Mouse (Mus musculus) heart, embryonic 15.5 days (tissue): Measurements from ENCODE around the gene Lrmda. TPM values are rescaled to one million over a fixed set of nuclear protein-coding genes. Genes with fewer than 3 reads are reported as not detected.

Source experiments
- ATAC-seq: fragments of 200-750 bp; cut with Nextera tagmentation; replicated peaks from 2 replicates; pipeline ENCODE4 v1.8.0; 2017; ENCODE audit warnings: low read depth, moderate TSS enrichment; ENCODE audit not compliant: insufficient number of reproducible peaks, insufficient read depth, low FRiP score
- H3K27ac ChIP-seq: fragments of 300-500 bp; sonication (generic); 2 replicates; pipeline ENCODE4 v1.5.1; 2015; ENCODE audit warnings: mild to moderate bottlenecking, inconsistent platforms
- H3K27me3 ChIP-seq: fragments of 300-500 bp; sonication (generic); 2 replicates; pipeline ENCODE4 v1.6.1; 2015; ENCODE audit warnings: inconsistent platforms
- H3K36me3 ChIP-seq: fragments of 300-500 bp; sonication (generic); 2 replicates; pipeline ENCODE4 v1.6.1; 2015; ENCODE audit warnings: mild to moderate bottlenecking, inconsistent platforms
- H3K4me1 ChIP-seq: fragments of 300-500 bp; sonication (generic); replicated peaks from 2 replicates; pipeline ENCODE4 v1.6.1; 2015; ENCODE audit warnings: inconsistent platforms
- H3K4me2 ChIP-seq: fragments of 300-500 bp; sonication (generic); 2 replicates; pipeline ENCODE4 v1.6.1; 2015; ENCODE audit warnings: inconsistent platforms, mild to moderate bottlenecking, moderate library complexity
- H3K4me3 ChIP-seq: fragments of 300-500 bp; sonication (generic); 2 replicates; pipeline ENCODE4 v1.5.1; 2015; ENCODE audit warnings: mild to moderate bottlenecking, inconsistent platforms
- H3K9ac ChIP-seq: fragments of 300-500 bp; sonication (generic); 2 replicates; pipeline ENCODE4 v1.6.1; 2015; ENCODE audit warnings: mild to moderate bottlenecking, inconsistent platforms
- H3K9me3 ChIP-seq: fragments of 300-500 bp; sonication (generic); replicated peaks from 2 replicates; pipeline ENCODE4 v1.6.1; 2016; ENCODE audit warnings: inconsistent platforms
- WGBS: fragments of 180-500 bp; shearing (Covaris S2); methylation state at CpG from one replicate; pipeline ENCODE4 v1.1.7; 2015; ENCODE audit warnings: mixed read lengths; 5-methylcytosine and 5-hydroxymethylcytosine counted together
- polyA plus RNA-seq: library from polyadenylated mRNA; unstranded; fragments of >200 nt; fragmentation: Nextera tagmentation; extraction: Ambion mirVana; gene quantifications from 2 replicates; pipeline ENCODE4 v1.2.1, GENCODE M21; 2015

Lrmda gene
- polyA plus RNA-seq, 1 experiment from 2014 or later = 0.83 TPM

DNA sequence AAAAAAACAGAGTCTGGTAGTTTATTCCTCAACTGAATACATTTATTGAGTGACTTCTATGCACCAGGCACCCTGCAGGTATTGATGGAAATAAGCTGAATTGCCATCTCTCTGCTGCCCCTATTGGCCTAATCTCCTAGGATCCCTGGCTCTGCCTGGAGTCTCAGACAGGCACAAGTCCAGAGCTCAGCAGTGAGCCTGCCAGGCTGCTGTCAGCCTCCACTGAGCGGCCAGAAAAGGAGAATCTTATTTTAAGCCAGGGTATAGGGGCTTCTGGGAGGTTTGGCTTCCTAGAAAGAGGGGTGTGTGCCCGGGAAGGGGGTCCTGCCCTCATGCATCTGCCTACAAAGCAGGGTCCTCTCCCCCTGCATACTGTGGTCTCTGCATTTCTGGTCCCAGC, 1.4 kb downstream of the Lrmda start:
- no peak overlapping the region for H3K4me2 ChIP-seq
- peaks cover 5% of the 10 kb centered on the region; the same call in 1 of the 2 replicates for H3K27me3 ChIP-seq
- 18% methylated on average over 2 of the region's 2 CpGs for WGBS
- no peaks in the 10 kb centered on the region for H3K9me3 ChIP-seq
- peaks cover 11% of the 10 kb centered on the region for H3K4me1 ChIP-seq
- H3K9ac ChIP-seq = no peak overlapping the region
- H3K36me3 ChIP-seq = no peaks in the 10 kb centered on the region
- no peak overlapping the region for H3K27ac ChIP-seq
- no peak overlapping the region for H3K4me3 ChIP-seq
- ATAC-seq = no peak

- H3K4me1 ChIP-seq = peaks cover 11% of the 10 kb centered on the region
- ATAC-seq = no peak
- no peak overlapping the region for H3K4me3 ChIP-seq
- H3K9me3 ChIP-seq = no peaks in the 10 kb centered on the region
- no peaks in the 10 kb centered on the region for H3K27me3 ChIP-seq
- no peak overlapping the region for H3K27ac ChIP-seq
- no peaks in the 10 kb centered on the region for H3K36me3 ChIP-seq
- 64% methylated on average over 4 of the region's 4 CpGs for WGBS
- H3K9ac ChIP-seq = no peak overlapping the region
- H3K4me2 ChIP-seq = no peak overlapping the region
These were observed 4.0 kb downstream of the Lrmda start for GRCm38 (mm10) chr14:22023533-22023932.

- Histone ChIP-seq H3K4me1 (0 out of 2 replicates have a peak, but pooled peaks cover 3% of the 10 kb centered on the region), H3K9ac (no peak overlapping the region), H3K9me3 (no peaks in the 10 kb centered on the region), H3K4me2 (no peak overlapping the region), H3K27me3 (no peaks in the 10 kb centered on the region), H3K4me3 (no peak overlapping the region), H3K27ac (no peak overlapping the region), H3K36me3 (no peaks in the 10 kb centered on the region)
- WGBS = 72% methylated on average over 3 of the region's 3 CpGs
- no peak for ATAC-seq
These were observed 16.4 kb downstream of the Lrmda start for GRCm38 (mm10) chr14:22035900-22036299.

DNA sequence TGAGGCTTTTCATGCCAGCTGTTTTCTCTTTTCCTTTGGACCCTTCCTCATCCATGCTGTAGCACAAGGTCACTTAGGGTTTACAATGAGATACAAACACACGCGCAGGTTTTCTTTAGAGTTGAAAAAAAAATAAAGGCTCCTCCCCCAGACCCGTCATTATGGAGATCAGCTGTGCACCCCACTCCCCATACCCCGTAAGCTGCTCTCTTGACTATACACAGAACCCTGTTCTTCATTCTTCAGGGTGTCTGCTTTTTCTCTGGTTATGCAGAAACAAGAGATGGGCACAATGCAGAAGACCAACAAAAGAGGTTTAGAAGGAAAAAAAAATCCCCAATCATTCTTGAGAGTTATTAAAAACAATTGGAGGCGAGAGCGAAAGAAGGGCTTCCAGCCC, 16.8 kb downstream of the Lrmda start:
- H3K9ac ChIP-seq = no peak overlapping the region
- no peak for ATAC-seq
- H3K27me3 ChIP-seq = no peaks in the 10 kb centered on the region
- H3K4me2 ChIP-seq = no peak overlapping the region
- no peak overlapping the region for H3K27ac ChIP-seq
- no peaks in the 10 kb centered on the region for H3K36me3 ChIP-seq
- 0 out of 2 replicates have a peak, but pooled peaks cover 3% of the 10 kb centered on the region for H3K4me1 ChIP-seq
- no peaks in the 10 kb centered on the region for H3K9me3 ChIP-seq
- WGBS = 64% methylated on average over 6 of the region's 6 CpGs
- no peak overlapping the region for H3K4me3 ChIP-seq

GRCm38 (mm10) chr14:22036802-22037497, 17.4 kb downstream of the Lrmda start:
- H3K27me3 ChIP-seq = no peaks in the 10 kb centered on the region
- H3K36me3 ChIP-seq = no peaks in the 10 kb centered on the region
- 89% methylated on average over 12 of the region's 12 CpGs for WGBS
- H3K9ac ChIP-seq = no peak overlapping the region
- no peak overlapping the region for H3K4me2 ChIP-seq
- H3K4me1 ChIP-seq = 0 out of 2 replicates have a peak, but pooled peaks cover 3% of the 10 kb centered on the region
- H3K4me3 ChIP-seq = no peak overlapping the region
- H3K27ac ChIP-seq = no peak overlapping the region
- no peaks in the 10 kb centered on the region for H3K9me3 ChIP-seq
- no peak for ATAC-seq

DNA sequence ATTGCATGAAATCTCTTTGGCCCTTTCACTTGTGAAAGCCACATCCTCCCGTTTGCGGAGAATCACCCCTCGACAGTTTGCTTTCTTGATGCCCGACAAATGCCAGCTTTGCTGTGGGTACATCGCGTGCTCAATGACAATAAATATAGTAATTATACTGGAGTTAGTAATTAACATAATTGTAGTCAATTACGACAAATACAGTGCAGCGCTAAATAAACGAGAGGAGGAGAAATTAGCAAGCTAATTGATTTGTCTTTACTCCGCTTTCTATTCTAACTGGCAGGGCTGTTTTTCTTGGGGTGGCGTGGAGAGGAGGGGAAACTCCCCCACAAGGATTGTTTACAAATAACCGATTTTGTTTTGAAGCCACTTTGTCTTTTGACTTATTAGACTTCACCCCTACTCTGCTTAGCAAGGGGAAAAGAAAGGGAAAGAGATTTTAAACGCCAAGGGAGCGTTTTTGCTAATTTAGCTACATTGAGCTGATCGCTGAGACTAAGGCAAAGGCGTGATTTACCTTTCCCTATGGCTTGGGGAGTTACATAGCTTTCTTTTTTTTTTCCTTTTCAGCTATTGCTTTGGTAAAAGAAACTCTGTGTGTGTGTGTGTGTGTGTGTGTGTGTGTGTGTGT, 18.1 kb downstream of the Lrmda start:
- ATAC-seq = no peak
- H3K36me3 ChIP-seq = no peaks in the 10 kb centered on the region
- H3K4me3 ChIP-seq = no peak overlapping the region
- H3K27ac ChIP-seq = no peak overlapping the region
- H3K4me1 ChIP-seq = 0 out of 2 replicates have a peak, but pooled peaks cover 3% of the 10 kb centered on the region
- H3K27me3 ChIP-seq = no peaks in the 10 kb centered on the region
- H3K4me2 ChIP-seq = no peak overlapping the region
- H3K9me3 ChIP-seq = no peaks in the 10 kb centered on the region
- 81% methylated on average over 16 of the region's 16 CpGs for WGBS
- H3K9ac ChIP-seq = no peak overlapping the region

DNA sequence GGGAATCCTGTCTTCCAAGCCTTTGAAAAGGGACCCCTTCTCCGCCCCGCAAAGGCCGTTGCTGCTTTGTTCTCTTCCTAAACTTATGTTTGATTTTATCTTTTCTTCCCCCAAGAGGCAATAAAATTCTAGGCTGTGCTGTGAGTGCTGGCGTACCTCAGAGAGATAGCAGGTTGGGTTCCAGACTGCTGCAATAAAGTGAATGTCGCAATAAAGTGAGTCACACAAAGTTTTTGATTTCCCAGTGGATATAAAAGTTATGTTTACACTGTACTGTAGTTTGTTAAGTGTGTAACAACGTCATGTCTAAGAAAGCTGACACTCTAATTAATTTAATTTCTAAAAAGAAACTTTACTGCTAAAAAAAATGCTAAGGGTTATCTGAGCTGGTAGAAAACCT, 22.6 kb downstream of the Lrmda start:
- no peaks in the 10 kb centered on the region for H3K9me3 ChIP-seq
- H3K27me3 ChIP-seq = no peaks in the 10 kb centered on the region
- ATAC-seq = no peak
- no peaks in the 10 kb centered on the region for H3K4me1 ChIP-seq
- H3K4me2 ChIP-seq = no peak overlapping the region
- no peak overlapping the region for H3K9ac ChIP-seq
- no peaks in the 10 kb centered on the region for H3K36me3 ChIP-seq
- WGBS = 85% methylated on average over 6 of the region's 6 CpGs
- H3K4me3 ChIP-seq = no peak overlapping the region
- H3K27ac ChIP-seq = no peak overlapping the region

DNA sequence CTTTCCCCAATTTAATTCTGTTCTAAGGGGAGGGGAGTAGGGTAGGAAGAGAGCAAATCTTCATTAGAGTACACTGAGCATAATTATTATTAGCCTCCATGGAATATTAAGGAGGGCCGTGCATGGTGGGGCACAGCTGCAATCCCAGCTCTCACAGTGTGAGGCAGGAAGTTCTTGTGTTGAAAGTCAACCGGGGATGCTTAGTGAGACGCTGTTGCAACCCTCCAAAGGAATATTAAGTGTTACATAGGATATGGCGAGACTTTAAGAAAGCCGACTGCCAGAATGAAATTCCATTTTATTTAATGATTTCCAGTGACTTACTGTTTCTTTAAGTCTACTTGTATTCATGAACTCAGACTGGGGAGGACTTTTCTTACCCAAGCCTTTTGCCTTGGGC, 23.9 kb downstream of the Lrmda start:
- H3K27ac ChIP-seq = no peak overlapping the region
- ATAC-seq = no peak
- H3K9ac ChIP-seq = no peak overlapping the region
- WGBS = 80% methylated on average over 5 of the region's 5 CpGs
- peaks cover 1% of the 10 kb centered on the region; the same call in 1 of the 2 replicates for H3K4me1 ChIP-seq
- no peaks in the 10 kb centered on the region for H3K27me3 ChIP-seq
- no peaks in the 10 kb centered on the region for H3K9me3 ChIP-seq
- no peaks in the 10 kb centered on the region for H3K36me3 ChIP-seq
- no peak overlapping the region for H3K4me2 ChIP-seq
- no peak overlapping the region for H3K4me3 ChIP-seq

DNA sequence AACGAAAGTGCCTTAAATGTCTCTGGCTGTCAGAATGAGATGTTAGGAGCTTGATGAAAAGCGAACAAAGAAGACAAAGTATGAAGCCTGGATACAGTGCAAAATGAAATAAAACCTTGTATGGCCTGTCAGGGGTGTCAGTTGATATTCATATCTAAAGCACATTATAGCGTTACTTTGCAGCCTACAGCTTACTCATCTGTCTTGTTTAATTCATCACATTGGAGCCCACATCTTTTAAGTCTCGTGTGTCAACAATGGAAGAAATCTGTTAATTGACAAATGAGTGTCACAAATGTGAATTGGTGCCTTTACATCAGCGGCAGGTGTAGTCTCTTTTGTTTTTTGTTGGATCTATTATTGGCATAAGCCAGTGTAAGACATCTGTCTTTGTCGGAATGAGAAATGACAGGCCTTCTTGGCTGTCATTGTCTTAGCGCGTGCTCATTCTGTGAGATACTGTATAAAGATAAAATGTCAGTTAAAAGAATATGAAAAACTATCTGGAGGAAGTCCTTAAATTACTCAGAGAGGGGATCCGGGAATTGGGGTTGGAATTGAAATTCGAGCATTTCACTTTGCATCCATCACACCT, 26.8 kb downstream of the Lrmda start:
- no peak overlapping the region for H3K4me3 ChIP-seq
- H3K4me1 ChIP-seq = peaks cover 4% of the 10 kb centered on the region
- H3K36me3 ChIP-seq = no peaks in the 10 kb centered on the region
- 72% methylated on average over 10 of the region's 10 CpGs for WGBS
- no peak overlapping the region for H3K9ac ChIP-seq
- no peaks in the 10 kb centered on the region for H3K9me3 ChIP-seq
- no peak overlapping the region for H3K4me2 ChIP-seq
- H3K27me3 ChIP-seq = 0 out of 2 replicates have a peak, but pooled peaks cover 6% of the 10 kb centered on the region
- ATAC-seq = no peak
- H3K27ac ChIP-seq = no peak overlapping the region

DNA sequence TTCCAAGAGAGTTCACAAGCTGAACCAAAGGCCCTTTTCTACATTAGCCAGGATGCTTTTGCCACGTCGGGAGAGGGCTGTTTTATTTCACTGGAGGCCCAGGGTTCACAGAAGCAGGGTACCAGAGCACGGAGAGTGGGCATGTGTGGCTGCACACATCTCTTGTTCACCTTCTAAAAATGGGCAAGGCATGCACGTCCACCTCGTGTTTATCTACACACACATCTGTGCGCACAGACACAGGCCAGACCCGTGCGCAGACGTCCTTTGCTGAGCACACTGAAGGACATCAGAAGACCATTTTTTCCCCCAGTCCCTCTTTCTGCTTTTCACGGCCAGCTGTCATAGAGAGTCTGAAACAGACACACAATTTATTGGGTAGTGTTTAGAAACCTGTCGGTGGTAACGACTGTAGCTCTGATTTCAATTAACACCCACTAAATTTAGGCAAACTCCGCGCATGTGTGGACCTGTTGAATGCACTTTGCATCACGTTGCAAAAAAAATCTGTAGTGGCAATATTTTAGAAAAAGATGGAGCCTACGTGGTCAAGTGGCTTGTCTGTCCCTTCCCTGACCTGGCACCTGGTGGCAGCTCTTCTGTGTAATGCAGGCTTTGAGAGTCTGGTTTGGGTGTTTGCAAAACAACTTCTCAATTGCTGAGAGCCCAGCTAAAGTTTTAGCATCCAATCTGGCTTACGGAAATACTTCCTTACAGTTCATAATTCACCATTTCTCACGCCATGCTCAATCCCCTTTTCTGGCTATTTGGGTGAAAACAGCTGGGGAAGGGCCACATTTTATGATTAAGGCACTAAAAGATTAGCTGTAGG, 28.8 kb downstream of the Lrmda start:
- 56% methylated on average over 18 of the region's 18 CpGs for WGBS
- Histone ChIP-seq H3K36me3 (no peaks in the 10 kb centered on the region), H3K4me1 (peaks cover 9% of the 10 kb centered on the region), H3K4me2 (no peak overlapping the region), H3K27me3 (0 out of 2 replicates have a peak, but pooled peaks cover 6% of the 10 kb centered on the region), H3K9me3 (no peaks in the 10 kb centered on the region), H3K27ac (no peak overlapping the region), H3K4me3 (no peak overlapping the region), H3K9ac (no peak overlapping the region)
- no peak for ATAC-seq

DNA sequence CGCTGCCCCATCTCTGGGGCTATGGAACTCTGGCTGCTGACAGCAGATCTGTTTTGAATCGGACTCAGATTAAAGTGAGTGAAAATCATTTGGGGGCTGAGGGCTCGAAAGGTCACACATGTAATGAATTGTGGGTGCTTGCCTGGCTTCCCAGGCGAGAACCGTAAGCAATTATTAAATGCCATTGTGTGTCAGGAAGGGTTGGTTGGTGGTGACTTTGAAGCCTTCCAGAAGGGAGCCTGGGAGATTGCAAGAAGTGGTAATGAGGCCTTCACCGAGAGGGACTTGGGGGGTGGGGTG, 29.3 kb downstream of the Lrmda start:
- 0 out of 2 replicates have a peak, but pooled peaks cover 9% of the 10 kb centered on the region for H3K27me3 ChIP-seq
- H3K36me3 ChIP-seq = no peaks in the 10 kb centered on the region
- H3K4me3 ChIP-seq = no peak overlapping the region
- H3K4me1 ChIP-seq = peaks cover 9% of the 10 kb centered on the region
- H3K27ac ChIP-seq = no peak overlapping the region
- no peak overlapping the region for H3K4me2 ChIP-seq
- H3K9ac ChIP-seq = no peak overlapping the region
- ATAC-seq = no peak
- H3K9me3 ChIP-seq = no peaks in the 10 kb centered on the region
- WGBS = 47% methylated on average over 6 of the region's 6 CpGs
